Mouse (Mus musculus) thymus, adult 2 months (tissue): ENCODE measurements around the gene Plxnb1. TPM values are rescaled to one million over a fixed set of nuclear protein-coding genes. Genes with fewer than 3 reads are reported as not detected.

Experiments
- DNase-seq: peaks from one replicate; pipeline ENCODE4 v3.0.0; 2021
- H3K27ac ChIP-seq: fragments of 200-500 bp; 2 replicates; pipeline ENCODE4 v1.5.1; 2012; ENCODE audit warnings: low read length, control low read depth; ENCODE audit not compliant: control insufficient read depth, insufficient read depth
- H3K27me3 ChIP-seq: fragments of 200-500 bp; 2 replicates; pipeline ENCODE4 v1.6.1; 2012; ENCODE audit warnings: mild to moderate bottlenecking, low read length, moderate library complexity, mixed read lengths; ENCODE audit not compliant: control insufficient read depth, insufficient read depth
- H3K36me3 ChIP-seq: fragments of 200-500 bp; 2 replicates; pipeline ENCODE4 v1.6.1; 2012; ENCODE audit warnings: mild to moderate bottlenecking, low read length, moderate library complexity; ENCODE audit not compliant: control insufficient read depth, insufficient read depth
- H3K4me1 ChIP-seq: fragments of 200-500 bp; replicated peaks from 2 replicates; pipeline ENCODE4 v1.6.1; 2012; ENCODE audit warnings: low read length; ENCODE audit not compliant: control insufficient read depth, insufficient read depth
- H3K4me3 ChIP-seq: fragments of 200-500 bp; 2 replicates; pipeline ENCODE4 v1.5.1; 2012; ENCODE audit warnings: mild to moderate bottlenecking, low read length, control low read depth, moderate library complexity; ENCODE audit not compliant: control insufficient read depth, insufficient read depth
- CTCF ChIP-seq: fragments of 200-500 bp; IDR thresholded peaks from 2 replicates; pipeline ENCODE4 v1.5.1; 2012; ENCODE audit warnings: mild to moderate bottlenecking, control low read depth, low read length, moderate library complexity, borderline replicate concordance; ENCODE audit not compliant: control insufficient read depth, poor library complexity, insufficient read depth; ENCODE audit errors: extremely low read depth
- POLR2A ChIP-seq: fragments of 200-500 bp; IDR thresholded peaks from 2 replicates; pipeline ENCODE4 v1.6.1; 2012; ENCODE audit warnings: mild to moderate bottlenecking, low read length, control low read depth, moderate library complexity; ENCODE audit not compliant: control insufficient read depth, poor library complexity, insufficient read depth; ENCODE audit errors: extremely low read depth
- WGBS: fragments of 180-500 bp; shearing (Covaris S2); methylation state at CpG from one replicate; pipeline ENCODE4 v1.1.7; 2018; 5-methylcytosine and 5-hydroxymethylcytosine counted together
- polyA plus RNA-seq: library from polyadenylated mRNA; depleted of rRNA; stranded (reverse); fragments of >200 nt; gene quantifications from 2 replicates; pipeline ENCODE4 v1.2.3, GENCODE M21; 2012

Gene Plxnb1
- polyA plus RNA-seq, 1 experiment, result 25.6 TPM

- H3K4me3 ChIP-seq, result no peak overlapping the region
- WGBS, result 86% methylated on average over 12 of the region's 12 CpGs
- TF ChIP-seq POLR2A (no peak), CTCF (no peak)
- H3K27ac ChIP-seq, result no peak overlapping the region
- no peaks in the 10 kb centered on the region for H3K36me3 ChIP-seq
- DNase-seq, result no peak
- H3K27me3 ChIP-seq, result no peaks in the 10 kb centered on the region
- peaks cover 3% of the 10 kb centered on the region; the same call in 1 of the 2 replicates for H3K4me1 ChIP-seq
Observed at GRCm38 (mm10) chr9:109105011-109105410, 9.8 kb downstream of the Plxnb1 start.

GRCm38 (mm10) chr9:109105648-109106047, 10.5 kb downstream of the Plxnb1 start:
- Histone ChIP-seq H3K36me3 (no peaks in the 10 kb centered on the region), H3K4me1 (no peaks in the 10 kb centered on the region; the same call in 1 of the 2 replicates), H3K4me3 (no peak overlapping the region), H3K27me3 (no peaks in the 10 kb centered on the region), H3K27ac (no peak overlapping the region)
- WGBS, result 62% methylated on average over 12 of the region's 12 CpGs
- DNase-seq, result no peak
- TF ChIP-seq CTCF (no peak), POLR2A (no peak)

- H3K4me3 ChIP-seq, result no peak overlapping the region
- no peak for DNase-seq
- no peak for TF ChIP-seq POLR2A
- no peak for TF ChIP-seq CTCF
- no peaks in the 10 kb centered on the region for H3K27me3 ChIP-seq
- no peak overlapping the region for H3K27ac ChIP-seq
- WGBS, result 73% methylated on average over 6 of the region's 6 CpGs
- H3K4me1 ChIP-seq, result no peaks in the 10 kb centered on the region
- no peaks in the 10 kb centered on the region for H3K36me3 ChIP-seq
Observed at GRCm38 (mm10) chr9:109107341-109107740, 12.2 kb downstream of the Plxnb1 start.

GRCm38 (mm10) chr9:109110240-109110639, 15.1 kb downstream of the Plxnb1 start:
- no peaks in the 10 kb centered on the region for H3K27me3 ChIP-seq
- no peaks in the 10 kb centered on the region for H3K36me3 ChIP-seq
- TF ChIP-seq CTCF (no peak), POLR2A (no peak)
- WGBS, result 93% methylated on average over 11 of the region's 11 CpGs
- H3K4me1 ChIP-seq, result no peaks in the 10 kb centered on the region
- DNase-seq, result no peak
- H3K27ac ChIP-seq, result no peak overlapping the region
- H3K4me3 ChIP-seq, result no peak overlapping the region

- no peaks in the 10 kb centered on the region for H3K4me1 ChIP-seq
- no peaks in the 10 kb centered on the region for H3K27me3 ChIP-seq
- H3K36me3 ChIP-seq, result no peaks in the 10 kb centered on the region
- H3K4me3 ChIP-seq, result no peak overlapping the region
- WGBS, result 96% methylated on average over 4 of the region's 4 CpGs
- DNase-seq, result no peak
- H3K27ac ChIP-seq, result no peak overlapping the region
- no peak for TF ChIP-seq CTCF
- no peak for TF ChIP-seq POLR2A
Observed at GRCm38 (mm10) chr9:109111101-109111500, 15.9 kb downstream of the Plxnb1 start.

GRCm38 (mm10) chr9:109111591-109111990, 16.4 kb downstream of the Plxnb1 start:
- DNase-seq, result no peak
- 95% methylated on average over 9 of the region's 9 CpGs for WGBS
- Histone ChIP-seq H3K27ac (no peak overlapping the region), H3K27me3 (no peaks in the 10 kb centered on the region), H3K4me3 (no peak overlapping the region), H3K36me3 (no peaks in the 10 kb centered on the region), H3K4me1 (no peaks in the 10 kb centered on the region)
- TF ChIP-seq POLR2A (no peak), CTCF (no peak)

GRCm38 (mm10) chr9:109113331-109113730, 18.1 kb downstream of the Plxnb1 start:
- WGBS, result 92% methylated on average over 8 of the region's 8 CpGs
- Histone ChIP-seq H3K4me3 (no peak overlapping the region), H3K27ac (no peak overlapping the region), H3K4me1 (no peaks in the 10 kb centered on the region), H3K36me3 (no peaks in the 10 kb centered on the region), H3K27me3 (no peaks in the 10 kb centered on the region)
- DNase-seq, result no peak
- TF ChIP-seq POLR2A (no peak), CTCF (no peak)
